Mouse (Mus musculus) MEL (cell line): Measurements from ENCODE around the gene Gfod1. TPM values are rescaled to one million over a fixed set of nuclear protein-coding genes. Genes with fewer than 3 reads are reported as not detected.

ENCODE experiments used
- DNase-seq: peaks from one replicate; pipeline ENCODE4 v3.0.0; 2011; ENCODE audit warnings: low read depth, low spot score
- H3K27ac ChIP-seq: 2 replicates; pipeline ENCODE4 v1.5.1; 2012; ENCODE audit warnings: low read depth, mild to moderate bottlenecking, control low read depth, low read length, moderate library complexity; ENCODE audit not compliant: control insufficient read depth
- H3K27me3 ChIP-seq, 2 experiments: fragments of 150-350 bp in 1 of 2; sonication (generic) in 1 of 2; 2 replicates each; pipeline ENCODE4 v1.6.1; 2012; ENCODE audit warnings: low read length in 2 of 2, mild to moderate bottlenecking in 2 of 2, improper control_type of control experiment in 1 of 2, moderate library complexity in 1 of 2; ENCODE audit not compliant: insufficient read depth in 2 of 2, control insufficient read depth in 1 of 2
- H3K36me3 ChIP-seq, 2 experiments: 2 replicates each; pipeline ENCODE4 v1.6.1; 2012 to 2014; ENCODE audit warnings: low read length in 2 of 2, improper control_type of control experiment in 1 of 2, inconsistent platforms in 1 of 2, mild to moderate bottlenecking in 1 of 2; ENCODE audit not compliant: insufficient read depth in 2 of 2, control insufficient read depth in 1 of 2
- H3K4me1 ChIP-seq, 2 experiments: fragments of 150-350 bp in 1 of 2; sonication (generic) in 1 of 2; 2 replicates each; pipeline ENCODE4 v1.6.1; 2012; ENCODE audit warnings: low read length in 2 of 2, improper control_type of control experiment in 1 of 2, mild to moderate bottlenecking in 1 of 2; ENCODE audit not compliant: insufficient read depth in 2 of 2, control insufficient read depth in 1 of 2
- H3K4me3 ChIP-seq, 2 experiments: fragments of 150-350 bp in 1 of 2; sonication (generic) in 1 of 2; 2 replicates each; pipeline ENCODE4 v1.5.1; 2012; ENCODE audit warnings: low read depth in 2 of 2, low read length in 2 of 2, mild to moderate bottlenecking in 2 of 2, moderate library complexity in 2 of 2, control low read depth in 1 of 2, improper control_type of control experiment in 1 of 2; ENCODE audit not compliant: control insufficient read depth in 1 of 2, insufficient read depth in 1 of 2
- H3K79me2 ChIP-seq: 2 replicates; pipeline ENCODE4 v1.6.1; 2012; ENCODE audit warnings: mild to moderate bottlenecking, low read length, moderate library complexity; ENCODE audit not compliant: control insufficient read depth, poor library complexity, insufficient read depth
- H3K9ac ChIP-seq: 2 replicates; pipeline ENCODE4 v1.6.1; 2012; ENCODE audit warnings: low read depth, mild to moderate bottlenecking, control low read depth, low read length, moderate library complexity; ENCODE audit not compliant: control insufficient read depth, poor library complexity, severe bottlenecking
- H3K9me3 ChIP-seq: fragments of 150-350 bp; sonication (generic); replicated peaks from 2 replicates; pipeline ENCODE4 v1.6.1; 2012; ENCODE audit warnings: mild to moderate bottlenecking, low read length, improper control_type of control experiment, moderate library complexity; ENCODE audit not compliant: insufficient read depth
- BHLHE40 ChIP-seq: IDR thresholded peaks from 2 replicates; pipeline ENCODE4 v1.6.1; 2012; ENCODE audit warnings: low read depth, mild to moderate bottlenecking, inconsistent platforms, low read length, improper control_type of control experiment, borderline replicate concordance
- CHD1 ChIP-seq: IDR thresholded peaks from 2 replicates; pipeline ENCODE4 v1.6.1; 2012; ENCODE audit warnings: low read depth, mild to moderate bottlenecking, inconsistent platforms, low read length, improper control_type of control experiment
- CHD2 ChIP-seq: IDR thresholded peaks from 2 replicates; pipeline ENCODE4 v1.6.1; 2011; ENCODE audit warnings: low read length, improper control_type of control experiment
- ELF1 ChIP-seq: IDR thresholded peaks from 2 replicates; pipeline ENCODE4 v1.6.1; 2014; ENCODE audit warnings: low read depth, mild to moderate bottlenecking, inconsistent platforms, low read length, improper control_type of control experiment, moderate library complexity
- EP300 ChIP-seq, 2 experiments: IDR thresholded peaks; 2 replicates each; pipeline ENCODE4 v1.6.1; 2011; ENCODE audit warnings: improper control_type of control experiment in 2 of 2, low read length in 2 of 2, low read depth in 1 of 2, mild to moderate bottlenecking in 1 of 2
- ETS1 ChIP-seq: IDR thresholded peaks from 2 replicates; pipeline ENCODE4 v1.6.1; 2012; ENCODE audit warnings: low read depth, mild to moderate bottlenecking, inconsistent platforms, low read length, improper control_type of control experiment, moderate library complexity
- GABPA ChIP-seq: IDR thresholded peaks from 2 replicates; pipeline ENCODE4 v1.6.1; 2012; ENCODE audit warnings: low read depth, mild to moderate bottlenecking, inconsistent platforms, low read length, improper control_type of control experiment, moderate library complexity
- GATA1 ChIP-seq: IDR thresholded peaks from 2 replicates; pipeline ENCODE4 v1.6.1; 2011; ENCODE audit warnings: low read depth, low read length, improper control_type of control experiment
- JUND ChIP-seq: IDR thresholded peaks from 2 replicates; pipeline ENCODE4 v1.6.1; 2011; ENCODE audit warnings: low read depth, mild to moderate bottlenecking, improper control_type of control experiment, low read length
- KAT2A ChIP-seq: conservative IDR thresholded peaks from 2 replicates; pipeline ENCODE4 v1.6.1; 2012; ENCODE audit warnings: low read depth, low read length, improper control_type of control experiment, inconsistent platforms
- MAFK ChIP-seq: IDR thresholded peaks from 2 replicates; pipeline ENCODE4 v1.6.1; 2011; ENCODE audit warnings: low read depth, mild to moderate bottlenecking, low read length, improper control_type of control experiment, borderline replicate concordance
- MAX ChIP-seq: IDR thresholded peaks from 2 replicates; pipeline ENCODE4 v1.6.1; 2011; ENCODE audit warnings: low read length, improper control_type of control experiment
- MAZ ChIP-seq: IDR thresholded peaks from 2 replicates; pipeline ENCODE4 v1.6.1; 2012; ENCODE audit warnings: low read depth, mild to moderate bottlenecking, inconsistent platforms, low read length, improper control_type of control experiment
- MXI1 ChIP-seq: IDR thresholded peaks from 2 replicates; pipeline ENCODE4 v1.6.1; 2011; ENCODE audit warnings: mild to moderate bottlenecking, low read depth, low read length, improper control_type of control experiment
- MYB ChIP-seq: IDR thresholded peaks from 2 replicates; pipeline ENCODE4 v1.6.1; 2011; ENCODE audit warnings: mild to moderate bottlenecking, low read depth, low read length, improper control_type of control experiment
- MYC ChIP-seq: IDR thresholded peaks from 2 replicates; pipeline ENCODE4 v1.6.1; 2011; ENCODE audit warnings: low read depth, mild to moderate bottlenecking, low read length, improper control_type of control experiment, moderate library complexity
- NRF1 ChIP-seq: IDR thresholded peaks from 2 replicates; pipeline ENCODE4 v1.6.1; 2014; ENCODE audit warnings: low read depth, mild to moderate bottlenecking, inconsistent platforms, low read length, improper control_type of control experiment, moderate library complexity; ENCODE audit not compliant: poor library complexity, insufficient read depth, severe bottlenecking
- RCOR1 ChIP-seq: IDR thresholded peaks from 2 replicates; pipeline ENCODE4 v1.6.1; 2012; ENCODE audit warnings: low read depth, mild to moderate bottlenecking, inconsistent platforms, low read length, improper control_type of control experiment
- SIN3A ChIP-seq: IDR thresholded peaks from 2 replicates; pipeline ENCODE4 v1.6.1; 2012; ENCODE audit warnings: low read length, improper control_type of control experiment, inconsistent platforms
- TAL1 ChIP-seq: IDR thresholded peaks from 2 replicates; pipeline ENCODE4 v1.6.1; 2012; ENCODE audit warnings: mild to moderate bottlenecking, inconsistent platforms, low read length, moderate library complexity, mixed read lengths
- TBP ChIP-seq: IDR thresholded peaks from 2 replicates; pipeline ENCODE4 v1.8.0; 2011; ENCODE audit warnings: low read depth, low read length, improper control_type of control experiment
- TCF12 ChIP-seq: IDR thresholded peaks from 2 replicates; pipeline ENCODE4 v1.6.1; 2014; ENCODE audit warnings: low read depth, mild to moderate bottlenecking, inconsistent platforms, low read length, improper control_type of control experiment, moderate library complexity
- USF1 ChIP-seq: IDR thresholded peaks from 2 replicates; pipeline ENCODE4 v1.6.1; 2014; ENCODE audit warnings: low read depth, mild to moderate bottlenecking, inconsistent platforms, low read length, improper control_type of control experiment, moderate library complexity
- USF2 ChIP-seq, 2 experiments: IDR thresholded peaks; 2 replicates each; pipeline ENCODE4 v1.6.1; 2011 to 2012; ENCODE audit warnings: improper control_type of control experiment in 2 of 2, low read length in 2 of 2, borderline replicate concordance in 1 of 2, inconsistent platforms in 1 of 2, low read depth in 1 of 2, mild to moderate bottlenecking in 1 of 2; ENCODE audit not compliant: insufficient read depth in 1 of 2
- ZMIZ1 ChIP-seq: IDR thresholded peaks from 2 replicates; pipeline ENCODE4 v1.6.1; 2012; ENCODE audit warnings: low read depth, mild to moderate bottlenecking, inconsistent platforms, low read length, improper control_type of control experiment, moderate library complexity
- ZNF384 ChIP-seq: IDR thresholded peaks from 2 replicates; pipeline ENCODE4 v1.6.1; 2012; ENCODE audit warnings: low read depth, mild to moderate bottlenecking, inconsistent platforms, low read length, improper control_type of control experiment
- polyA plus RNA-seq, 2 experiments: library from polyadenylated mRNA; stranded (reverse) in 1 of 2; unstranded in 1 of 2; fragments of >175 nt in 1 of 2; fragments of >200 nt in 1 of 2; gene quantifications; 2 replicates each; pipeline versions ENCODE4 v1.2.1 to v1.2.4; 2012; ENCODE audit warnings: low replicate concordance in 2 of 2, low read depth in 1 of 2; ENCODE audit not compliant: insufficient read length in 2 of 2, insufficient read depth in 1 of 2, missing spikeins in 1 of 2
- total RNA-seq: library from RNA; depleted of rRNA; stranded (reverse); fragments of 300-350 nt; gene quantifications from 2 replicates; pipeline ENCODE4 v1.2.3, GENCODE M21; 2012

Gfod1 gene
- total and polyA plus RNA-seq, 3 experiments: 0.27 to 0.93 TPM; not detected in 1

- no peaks in the 10 kb centered on the region for H3K9me3 ChIP-seq
- H3K9ac ChIP-seq: no peak overlapping the region
- DNase-seq: peak; percentile 79
- peak overlapping the region; percentile 61; the same call in 1 of the 2 replicates for H3K27ac ChIP-seq
- H3K4me3 ChIP-seq: peak overlapping the region; percentile 0 to 9; a peak in 2 of 4 replicates
- peaks cover 10 to 30% of the 10 kb centered on the region in 2 experiments for H3K4me1 ChIP-seq
- peaks cover 0 to 15% of the 10 kb centered on the region in 2 experiments; a peak in 2 of 4 replicates for H3K36me3 ChIP-seq
- no peaks in the 10 kb centered on the region for H3K27me3 ChIP-seq
- TF ChIP-seq BHLHE40 (no peak), JUND (no peak), CHD2 (no peak), RCOR1 (peak; percentile 44; the same call in 1 of the 2 replicates), MYB (peak; percentile 63), ZNF384 (0 out of 2 replicates have a peak, but pooled peaks have one; percentile 35), ETS1 (peak; percentile 73), EP300 (IDR thresholded peaks at IDR 0.05; ENCODE audit: low read depth in 1 of 2, low read length in 2 of 2) (peak; percentile 59 to 86), ELF1 (0 out of 2 replicates have a peak, but pooled peaks have one; percentile 29), TCF12 (peak; percentile 78)
- H3K79me2 ChIP-seq: no peaks in the 10 kb centered on the region
Observed at GRCm38 (mm10) chr13:43209560-43209959, 94.4 kb downstream of the Gfod1 start.

GRCm38 (mm10) chr13:43208914-43209439 lies 95.0 kb downstream of the Gfod1 start:
- H3K9me3 ChIP-seq: no peaks in the 10 kb centered on the region
- peak overlapping the region; percentile 39; the same call in 1 of the 2 replicates for H3K27ac ChIP-seq
- TF ChIP-seq ETS1 (peak; percentile 77), MYB (peak; percentile 60; the same call in 1 of the 2 replicates), NRF1 (no peak), CHD1 (no peak), MAFK (peak; percentile 33; the same call in 1 of the 2 replicates), ZMIZ1 (no peak), TAL1 (peak; percentile 69), TBP (no peak), GATA1 (peak; percentile 73), MXI1 (no peak), USF1 (0 out of 2 replicates have a peak, but pooled peaks have one; percentile 6), GABPA (no peak), BHLHE40 (peak; percentile 36; the same call in 1 of the 2 replicates), TCF12 (peak; percentile 91), USF2 (IDR thresholded peaks at IDR 0.05; ENCODE audit: borderline replicate concordance in 1 of 2, insufficient read depth in 1 of 2, low read depth in 1 of 2, low read length in 2 of 2) (no peak), EP300 (IDR thresholded peaks at IDR 0.05; ENCODE audit: low read depth in 1 of 2, low read length in 2 of 2) (peak; percentile 70 to 88), MYC (no peak), RCOR1 (peak; percentile 55), MAZ (no peak), KAT2A (no peak; the same call in 1 of the 2 replicates), MAX (peak; percentile 39; the same call in 1 of the 2 replicates), SIN3A (no peak)
- peak; percentile 62 for DNase-seq
- no peaks in the 10 kb centered on the region for H3K79me2 ChIP-seq
- H3K4me1 ChIP-seq: peaks cover 10 to 30% of the 10 kb centered on the region in 2 experiments
- H3K4me3 ChIP-seq: peak overlapping the region; percentile 0 to 12; a peak in 2 of 4 replicates
- H3K36me3 ChIP-seq: peaks cover 0 to 14% of the 10 kb centered on the region in 2 experiments; a peak in 2 of 4 replicates
- H3K9ac ChIP-seq: no peak overlapping the region
- no peaks in the 10 kb centered on the region for H3K27me3 ChIP-seq
